Mouse (Mus musculus) heart, embryonic 15.5 days (tissue): ENCODE results near the gene Map3k9. TPM values are rescaled to one million over a fixed set of nuclear protein-coding genes. Genes with fewer than 3 reads are reported as not detected.

Source experiments
- ATAC-seq: fragments of 200-750 bp; cut with Nextera tagmentation; replicated peaks from 2 replicates; pipeline ENCODE4 v1.8.0; 2017; ENCODE audit warnings: low read depth, moderate TSS enrichment; ENCODE audit not compliant: insufficient number of reproducible peaks, insufficient read depth, low FRiP score
- H3K27ac ChIP-seq: fragments of 300-500 bp; sonication (generic); 2 replicates; pipeline ENCODE4 v1.5.1; 2015; ENCODE audit warnings: mild to moderate bottlenecking, inconsistent platforms
- H3K27me3 ChIP-seq: fragments of 300-500 bp; sonication (generic); 2 replicates; pipeline ENCODE4 v1.6.1; 2015; ENCODE audit warnings: inconsistent platforms
- H3K36me3 ChIP-seq: fragments of 300-500 bp; sonication (generic); 2 replicates; pipeline ENCODE4 v1.6.1; 2015; ENCODE audit warnings: mild to moderate bottlenecking, inconsistent platforms
- H3K4me1 ChIP-seq: fragments of 300-500 bp; sonication (generic); replicated peaks from 2 replicates; pipeline ENCODE4 v1.6.1; 2015; ENCODE audit warnings: inconsistent platforms
- H3K4me2 ChIP-seq: fragments of 300-500 bp; sonication (generic); 2 replicates; pipeline ENCODE4 v1.6.1; 2015; ENCODE audit warnings: inconsistent platforms, mild to moderate bottlenecking, moderate library complexity
- H3K4me3 ChIP-seq: fragments of 300-500 bp; sonication (generic); 2 replicates; pipeline ENCODE4 v1.5.1; 2015; ENCODE audit warnings: mild to moderate bottlenecking, inconsistent platforms
- H3K9ac ChIP-seq: fragments of 300-500 bp; sonication (generic); 2 replicates; pipeline ENCODE4 v1.6.1; 2015; ENCODE audit warnings: mild to moderate bottlenecking, inconsistent platforms
- H3K9me3 ChIP-seq: fragments of 300-500 bp; sonication (generic); replicated peaks from 2 replicates; pipeline ENCODE4 v1.6.1; 2016; ENCODE audit warnings: inconsistent platforms
- WGBS: fragments of 180-500 bp; shearing (Covaris S2); methylation state at CpG from one replicate; pipeline ENCODE4 v1.1.7; 2015; ENCODE audit warnings: mixed read lengths; 5-methylcytosine and 5-hydroxymethylcytosine counted together
- polyA plus RNA-seq: library from polyadenylated mRNA; unstranded; fragments of >200 nt; fragmentation: Nextera tagmentation; extraction: Ambion mirVana; gene quantifications from 2 replicates; pipeline ENCODE4 v1.2.1, GENCODE M21; 2015

Map3k9 gene
- polyA plus RNA-seq, 1 experiment from 2014 or later: 0.19 TPM

DNA sequence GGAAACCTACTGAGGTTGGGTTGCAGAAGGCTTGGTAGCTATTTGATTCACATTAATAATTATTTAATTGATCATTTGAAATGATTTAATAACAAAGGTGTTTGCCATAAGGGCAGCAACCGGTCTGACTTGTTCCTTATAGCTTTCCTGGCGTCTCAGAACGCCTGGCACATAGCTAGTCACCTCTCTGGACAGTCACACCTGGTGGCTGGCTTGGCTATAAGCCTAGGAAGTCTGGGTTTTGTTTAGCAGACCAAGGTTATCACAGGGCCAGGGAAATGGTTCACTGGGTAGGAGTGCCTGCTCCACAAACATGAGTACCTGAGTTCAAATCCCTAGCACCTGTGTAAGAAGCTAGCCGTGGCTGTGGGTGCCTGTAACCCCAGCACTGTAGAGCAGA, 2.3 kb upstream of the Map3k9 start:
- Histone ChIP-seq H3K4me1 (peaks cover 6% of the 10 kb centered on the region), H3K9ac (no peak overlapping the region), H3K27ac (no peak overlapping the region), H3K36me3 (no peaks in the 10 kb centered on the region), H3K27me3 (peaks cover 57% of the 10 kb centered on the region), H3K4me2 (no peak overlapping the region), H3K9me3 (no peaks in the 10 kb centered on the region), H3K4me3 (no peak overlapping the region)
- WGBS: 74% methylated on average over 4 of the region's 4 CpGs
- no peak for ATAC-seq

DNA sequence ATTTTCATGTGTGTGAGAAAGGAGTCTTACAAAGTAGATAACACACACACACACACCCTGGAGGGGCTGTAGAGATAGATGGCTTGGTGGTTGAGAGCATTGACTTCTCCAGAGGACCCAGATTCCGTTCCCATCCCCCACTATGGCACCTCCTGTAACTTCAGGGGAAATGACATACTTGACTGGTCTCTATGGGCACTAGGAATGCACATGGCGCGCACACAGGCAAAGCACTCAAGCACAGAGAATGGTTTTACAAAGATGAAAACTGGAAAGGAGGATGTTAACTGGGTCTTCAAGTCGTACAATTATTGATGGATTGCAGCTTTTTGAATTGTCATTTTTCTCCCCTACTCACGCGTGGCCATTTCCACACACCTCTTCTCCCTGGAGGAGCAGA, 1.6 kb upstream of the Map3k9 start:
- no peak overlapping the region for H3K27ac ChIP-seq
- H3K4me2 ChIP-seq: no peak overlapping the region
- H3K27me3 ChIP-seq: peaks cover 62% of the 10 kb centered on the region
- H3K36me3 ChIP-seq: no peaks in the 10 kb centered on the region
- H3K9ac ChIP-seq: no peak overlapping the region
- no peaks in the 10 kb centered on the region for H3K9me3 ChIP-seq
- H3K4me1 ChIP-seq: peaks cover 6% of the 10 kb centered on the region
- H3K4me3 ChIP-seq: no peak overlapping the region
- WGBS: 84% methylated on average over 6 of the region's 6 CpGs
- ATAC-seq: no peak

DNA sequence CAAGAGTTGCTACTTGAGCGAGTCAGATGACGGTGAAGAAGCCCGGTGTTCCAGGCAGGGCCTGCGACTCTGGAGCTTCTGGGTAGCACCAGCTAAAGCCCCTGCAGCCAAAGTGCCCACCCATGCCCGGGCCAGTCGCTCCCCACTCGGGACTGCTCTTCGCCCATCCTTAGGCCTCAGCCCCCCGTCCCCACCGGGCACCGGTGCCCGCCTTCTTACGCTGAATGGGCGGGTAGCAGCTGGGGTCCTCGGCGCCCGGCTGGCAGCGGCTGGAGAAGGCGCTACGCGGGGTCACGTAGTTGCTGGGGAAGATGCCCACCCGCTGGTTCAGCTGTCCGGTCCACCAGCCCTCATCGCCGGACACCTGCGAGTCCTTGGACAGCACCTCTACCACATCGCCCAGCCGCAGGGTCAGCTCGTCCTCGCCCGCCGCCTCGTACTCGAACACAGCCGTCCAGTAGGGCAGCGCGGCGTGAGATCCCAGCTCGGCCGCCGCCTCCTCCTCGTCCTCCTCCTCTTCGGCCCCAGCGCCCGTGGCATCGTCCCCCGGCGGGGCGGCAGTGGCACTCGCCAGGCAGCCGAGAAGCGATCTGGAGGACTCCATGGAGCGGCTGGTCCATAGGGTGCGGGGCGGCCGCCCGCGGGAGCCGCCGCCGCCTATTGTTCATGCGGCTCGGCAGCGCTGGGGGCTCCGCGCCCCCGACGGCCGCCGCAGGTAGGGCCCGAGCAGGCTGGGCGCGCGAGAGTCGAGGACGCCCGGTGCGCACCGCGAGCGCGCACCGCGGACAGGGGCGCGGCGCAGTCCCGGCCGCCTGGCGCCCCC, 493 bp downstream of the Map3k9 start:
- peak overlapping the region; percentile 48 for H3K9ac ChIP-seq
- no peak overlapping the region for H3K27ac ChIP-seq
- H3K27me3 ChIP-seq: peaks cover 70% of the 10 kb centered on the region
- no peaks in the 10 kb centered on the region for H3K9me3 ChIP-seq
- H3K4me2 ChIP-seq: peak overlapping the region; percentile 98
- H3K36me3 ChIP-seq: no peaks in the 10 kb centered on the region
- peak; percentile 16 for ATAC-seq
- WGBS: under 1% methylated on average over 91 of the region's 91 CpGs
- H3K4me1 ChIP-seq: peaks cover 6% of the 10 kb centered on the region
- peak overlapping the region; percentile 66 for H3K4me3 ChIP-seq

DNA sequence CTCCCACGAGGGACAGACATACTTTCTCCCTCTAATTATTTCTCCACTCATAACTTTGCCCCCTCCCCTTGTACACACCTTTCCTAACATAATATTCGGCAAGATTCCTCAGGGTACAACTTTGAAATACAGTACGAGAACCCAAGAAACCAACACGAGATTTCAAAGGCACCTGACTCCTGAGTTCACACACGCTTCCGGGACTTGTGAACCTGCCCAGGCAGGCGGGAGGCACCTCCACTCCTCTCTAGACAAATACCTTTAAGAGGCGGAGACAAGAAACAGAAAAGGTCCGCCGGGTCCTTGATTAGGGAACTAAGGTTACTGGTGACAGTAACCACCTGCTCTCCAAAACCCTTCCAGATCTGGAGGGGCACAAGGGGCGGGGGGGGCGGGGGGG, 1.1 kb downstream of the Map3k9 start:
- no peak for ATAC-seq
- no peak overlapping the region for H3K9ac ChIP-seq
- H3K4me2 ChIP-seq: peak overlapping the region; percentile 98
- H3K4me3 ChIP-seq: peak overlapping the region; percentile 66
- H3K27me3 ChIP-seq: peaks cover 65% of the 10 kb centered on the region
- no peak overlapping the region for H3K27ac ChIP-seq
- no peaks in the 10 kb centered on the region for H3K36me3 ChIP-seq
- H3K4me1 ChIP-seq: peaks cover 6% of the 10 kb centered on the region
- no peaks in the 10 kb centered on the region for H3K9me3 ChIP-seq
- WGBS: 11% methylated on average over 12 of the region's 12 CpGs

DNA sequence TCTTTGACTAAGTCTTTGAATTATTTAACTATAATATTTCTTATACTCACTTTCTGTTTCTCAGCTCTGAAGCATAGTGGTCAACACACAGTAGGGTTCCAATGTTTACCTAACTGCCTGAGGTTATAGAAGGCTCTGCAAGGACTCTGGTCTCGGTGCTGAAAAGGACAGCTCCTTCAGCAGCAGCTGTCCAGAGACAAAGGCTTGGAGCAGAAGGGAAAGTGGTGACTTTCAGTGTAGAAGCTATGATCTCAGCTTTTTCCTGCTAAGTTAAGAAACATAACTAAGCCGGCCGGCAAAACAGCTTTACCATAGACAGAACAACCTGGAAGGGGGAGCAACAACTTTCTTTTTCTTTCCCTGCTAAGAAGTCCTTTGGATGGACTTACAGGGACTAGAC, 4.8 kb downstream of the Map3k9 start:
- Histone ChIP-seq H3K4me3 (no peak overlapping the region), H3K9ac (no peak overlapping the region), H3K27ac (no peak overlapping the region), H3K9me3 (no peaks in the 10 kb centered on the region), H3K4me2 (no peak overlapping the region), H3K27me3 (peaks cover 39% of the 10 kb centered on the region), H3K36me3 (no peaks in the 10 kb centered on the region), H3K4me1 (peaks cover 6% of the 10 kb centered on the region)
- 17% methylated on average over 3 of the region's 3 CpGs for WGBS
- ATAC-seq: no peak

DNA sequence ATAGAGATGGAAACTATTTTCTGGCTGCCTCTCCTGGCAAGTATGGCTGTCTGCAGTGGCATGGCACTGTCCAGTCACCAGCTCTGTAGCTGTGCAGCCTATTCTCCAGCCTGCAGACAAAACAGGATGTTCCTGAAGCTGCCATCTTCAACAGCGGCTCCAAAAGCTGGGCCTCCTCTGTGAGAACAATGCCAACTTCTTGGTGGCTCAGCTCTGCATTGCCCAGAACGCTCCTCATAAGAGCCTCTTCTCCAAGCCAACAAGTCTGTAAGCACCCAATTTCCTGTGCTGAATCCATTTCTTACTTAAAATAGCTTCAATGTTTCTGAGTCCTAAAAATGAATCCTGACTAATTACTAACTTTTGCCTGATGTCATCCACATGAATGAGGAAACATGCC, 5.3 kb downstream of the Map3k9 start:
- ATAC-seq: no peak
- Histone ChIP-seq H3K9ac (no peak overlapping the region), H3K27ac (no peak overlapping the region), H3K4me1 (peaks cover 5% of the 10 kb centered on the region), H3K27me3 (peaks cover 36% of the 10 kb centered on the region), H3K4me2 (no peak overlapping the region), H3K36me3 (no peaks in the 10 kb centered on the region), H3K9me3 (no peaks in the 10 kb centered on the region), H3K4me3 (no peak overlapping the region)
- 68% methylated on average over 2 of the region's 2 CpGs for WGBS

DNA sequence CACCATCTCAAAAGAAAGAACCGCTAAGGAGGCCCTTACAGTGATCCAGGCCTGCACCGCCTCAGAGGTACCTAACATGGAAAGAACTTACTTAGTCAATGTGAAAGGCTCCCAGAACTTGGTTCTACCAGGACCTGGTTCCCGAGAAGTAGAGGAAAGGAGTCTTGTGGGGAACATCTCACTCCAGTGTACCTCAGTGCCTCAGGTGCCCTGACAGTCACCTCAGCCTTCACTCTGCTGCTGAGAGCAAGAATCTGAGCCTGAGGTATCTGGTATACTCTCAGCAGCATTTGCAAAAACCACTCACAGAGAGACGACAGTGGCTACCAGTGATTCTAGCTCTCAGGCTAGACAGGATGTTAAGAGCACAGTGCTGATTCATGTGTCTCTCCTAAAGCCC, 6.8 kb downstream of the Map3k9 start:
- Histone ChIP-seq H3K36me3 (no peaks in the 10 kb centered on the region), H3K27me3 (peaks cover 23% of the 10 kb centered on the region), H3K4me2 (no peak overlapping the region), H3K9ac (no peak overlapping the region), H3K27ac (no peak overlapping the region), H3K4me3 (no peak overlapping the region), H3K4me1 (no peaks in the 10 kb centered on the region), H3K9me3 (no peaks in the 10 kb centered on the region)
- ATAC-seq: no peak
- WGBS: 70% methylated on average over 4 of the region's 4 CpGs

DNA sequence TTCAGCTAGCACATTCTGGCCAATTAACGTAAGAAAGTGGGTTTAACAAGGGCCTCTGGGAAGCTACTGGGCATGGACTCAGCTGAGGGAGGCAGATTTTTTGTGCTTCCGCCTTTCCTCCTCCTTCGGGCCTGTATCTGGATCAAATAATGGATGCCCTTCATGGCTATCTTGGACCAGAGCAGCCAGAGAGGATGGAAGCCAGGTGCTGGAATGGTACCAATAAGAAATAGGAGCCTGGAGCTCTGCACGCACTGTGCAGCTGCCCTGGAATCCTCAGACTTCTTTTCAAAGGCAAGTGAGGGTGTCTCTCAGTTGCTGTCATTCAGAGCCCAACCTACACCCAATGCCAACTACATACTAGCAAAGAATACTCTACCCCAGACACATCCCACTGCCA, 11.5 kb downstream of the Map3k9 start:
- no peak for ATAC-seq
- no peaks in the 10 kb centered on the region for H3K4me1 ChIP-seq

DNA sequence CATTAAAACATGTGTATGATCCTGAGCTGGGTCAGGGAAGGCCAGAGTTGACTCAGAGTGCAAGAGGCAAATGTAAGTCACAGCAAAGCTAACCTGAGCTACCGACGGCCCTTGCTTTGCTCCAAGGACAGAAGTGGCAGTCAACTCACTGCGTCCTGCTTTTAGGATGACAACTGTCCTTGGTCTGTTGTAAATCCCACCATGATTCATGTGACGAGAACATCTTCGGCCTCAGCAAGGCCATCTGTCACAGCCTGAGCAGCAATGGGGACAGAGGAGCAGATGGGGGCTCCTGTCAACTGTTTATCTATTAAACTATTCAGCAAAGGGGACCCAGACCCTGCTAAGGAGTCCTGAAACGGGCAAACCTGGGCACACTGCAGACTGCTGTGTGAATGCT, 15.6 kb downstream of the Map3k9 start:
- no peaks in the 10 kb centered on the region for H3K36me3 ChIP-seq
- no peak overlapping the region for H3K4me3 ChIP-seq
- H3K4me1 ChIP-seq: no peaks in the 10 kb centered on the region
- H3K9me3 ChIP-seq: no peaks in the 10 kb centered on the region
- ATAC-seq: no peak
- no peaks in the 10 kb centered on the region for H3K27me3 ChIP-seq
- H3K4me2 ChIP-seq: no peak overlapping the region
- H3K9ac ChIP-seq: no peak overlapping the region
- 82% methylated on average over 6 of the region's 6 CpGs for WGBS
- no peak overlapping the region for H3K27ac ChIP-seq

More for the DNA sequence above, 11.5 kb downstream of the Map3k9 start:
- Histone ChIP-seq H3K9ac (no peak overlapping the region), H3K4me3 (no peak overlapping the region), H3K4me2 (no peak overlapping the region), H3K27ac (no peak overlapping the region), H3K27me3 (no peaks in the 10 kb centered on the region), H3K9me3 (no peaks in the 10 kb centered on the region), H3K36me3 (no peaks in the 10 kb centered on the region)
- WGBS: 80% methylated on average over 4 of the region's 4 CpGs

DNA sequence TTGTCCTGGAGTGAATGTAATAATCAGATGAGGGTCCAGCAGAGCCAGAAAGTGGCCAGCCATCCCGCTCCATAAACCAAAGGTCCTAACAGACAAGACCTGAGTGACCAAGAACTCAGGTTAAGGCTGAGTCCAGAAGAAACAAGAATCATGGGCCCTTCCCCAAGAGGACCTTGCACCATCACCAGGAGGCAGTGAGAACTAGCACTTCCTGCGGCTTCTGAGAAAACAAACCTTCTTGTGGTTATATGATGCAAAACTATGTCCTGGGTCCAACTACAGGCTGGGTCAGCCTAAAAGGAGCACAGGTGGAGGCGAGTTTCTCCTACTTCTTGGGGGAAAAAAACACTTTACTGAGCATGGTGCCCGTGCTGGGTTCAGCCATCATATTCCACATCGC, 16.6 kb downstream of the Map3k9 start:
- H3K27me3 ChIP-seq: no peaks in the 10 kb centered on the region
- no peak overlapping the region for H3K4me2 ChIP-seq
- no peaks in the 10 kb centered on the region for H3K4me1 ChIP-seq
- H3K27ac ChIP-seq: no peak overlapping the region
- 77% methylated on average over 5 of the region's 5 CpGs for WGBS
- H3K4me3 ChIP-seq: no peak overlapping the region
- no peaks in the 10 kb centered on the region for H3K9me3 ChIP-seq
- ATAC-seq: no peak
- H3K36me3 ChIP-seq: no peaks in the 10 kb centered on the region
- H3K9ac ChIP-seq: no peak overlapping the region

DNA sequence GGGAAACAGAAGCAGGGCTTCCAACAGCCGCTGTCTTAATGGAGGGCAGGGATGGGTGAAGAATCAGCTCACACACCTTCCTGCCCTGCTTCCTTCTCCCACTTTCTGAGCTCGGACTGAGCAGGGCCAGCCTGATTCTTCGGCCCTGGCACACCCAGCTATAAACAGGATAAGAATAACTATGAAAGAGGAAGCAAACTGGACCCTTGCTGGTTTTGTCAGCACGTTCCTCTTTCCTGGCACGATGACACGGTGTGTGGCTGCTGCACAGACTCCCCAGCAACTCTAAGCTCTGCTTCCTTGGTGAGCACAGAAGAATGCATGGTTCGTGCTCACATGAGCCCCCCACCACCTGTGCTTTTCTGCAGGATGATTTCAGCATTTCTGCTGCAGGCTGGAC, 26.3 kb downstream of the Map3k9 start:
- no peaks in the 10 kb centered on the region for H3K36me3 ChIP-seq
- no peak overlapping the region for H3K4me3 ChIP-seq
- no peak for ATAC-seq
- H3K9ac ChIP-seq: no peak overlapping the region
- no peak overlapping the region for H3K27ac ChIP-seq
- peaks cover 3% of the 10 kb centered on the region; the same call in 1 of the 2 replicates for H3K4me1 ChIP-seq
- H3K27me3 ChIP-seq: no peaks in the 10 kb centered on the region
- no peak overlapping the region for H3K4me2 ChIP-seq
- no peaks in the 10 kb centered on the region for H3K9me3 ChIP-seq
- 44% methylated on average over 7 of the region's 7 CpGs for WGBS

DNA sequence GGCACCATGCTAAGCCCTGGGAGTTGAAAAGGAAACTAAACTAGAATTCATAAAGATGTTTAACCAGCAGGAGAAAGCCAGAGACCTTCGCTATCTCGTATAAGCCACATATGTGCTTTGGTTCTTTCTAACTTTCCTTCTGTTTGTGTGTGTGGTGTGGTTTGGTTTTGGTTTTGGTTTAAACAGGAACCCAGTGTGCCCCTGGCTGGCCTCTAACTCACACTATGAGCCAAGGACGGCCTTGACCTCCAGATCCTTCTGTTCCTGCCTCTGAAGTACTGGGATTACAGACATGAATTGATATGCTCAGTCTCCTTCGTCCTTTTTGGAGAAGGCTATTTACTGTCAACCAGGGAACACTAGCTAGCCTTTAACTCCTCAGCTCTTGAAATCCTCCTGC, 29.9 kb downstream of the Map3k9 start:
- ATAC-seq: no peak
- H3K4me1 ChIP-seq: peaks cover 3% of the 10 kb centered on the region; the same call in 1 of the 2 replicates
- no peak overlapping the region for H3K27ac ChIP-seq
- H3K9ac ChIP-seq: no peak overlapping the region
- H3K9me3 ChIP-seq: no peaks in the 10 kb centered on the region
- H3K4me3 ChIP-seq: no peak overlapping the region
- no peak overlapping the region for H3K4me2 ChIP-seq
- no peaks in the 10 kb centered on the region for H3K36me3 ChIP-seq
- 0 out of 2 replicates have a peak, but pooled peaks cover 4% of the 10 kb centered on the region for H3K27me3 ChIP-seq
- WGBS: 63% methylated on average over 4 of the region's 4 CpGs
